In the genomic region with DNA sequence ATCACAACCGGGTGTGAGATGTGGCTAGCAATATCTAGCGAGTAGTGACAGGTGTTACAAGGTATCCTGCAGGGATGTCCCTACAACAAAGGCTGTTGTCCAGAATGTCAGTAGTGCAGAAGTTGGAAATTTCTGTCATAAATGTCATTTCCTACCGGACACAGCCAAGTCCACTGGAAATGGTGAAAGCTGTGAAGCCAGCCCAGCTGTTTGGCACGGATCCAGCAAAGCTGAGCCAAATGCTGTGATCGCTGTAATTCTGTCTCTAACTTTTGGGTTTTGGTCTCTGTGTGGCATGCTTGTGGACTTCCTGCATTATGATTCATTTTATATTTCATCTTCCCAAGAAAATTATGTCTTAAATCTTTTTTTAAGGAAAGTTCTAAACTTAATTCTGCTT, we compare ENCODE assay signal across 11 mouse cellular contexts. TPM values are rescaled to one million over a fixed set of nuclear protein-coding genes. Genes with fewer than 3 reads are reported as not detected.
DNase-seq lines count a peak whose midpoint lies in the region; ATAC-seq and TF ChIP-seq lines count a peak whose summit lies in the region.
"Had no signal": no experiment of that assay in that cellular context is flagged by ENCODE, and none has a peak within 500 bp of the region (broad histone marks: within the 10 kb centered on the region; RNA-seq: fewer than 3 reads in every experiment).

No protein-coding gene starts in this region.

- H3K27ac ChIP-seq in heart, embryonic 11.5 days (ENCODE audit: low read depth, low read length): no peak overlapping the region
- no peak overlapping the region for H3K27ac ChIP-seq in MEL (ENCODE audit: control insufficient read depth, low read depth, low read length)
- H3K27ac ChIP-seq: embryonic facial prominence, embryonic 13.5 days; heart, embryonic 15.5 days had no signal

- WGBS in heart, embryonic 11.5 days (ENCODE audit: insufficient replicate concordance): 69% methylated on average over 5 of the region's 5 CpGs

- TF ChIP-seq EP300 in MEL (IDR thresholded peaks at IDR 0.05; ENCODE audit: low read depth in 1 of 2, low read length in 2 of 2): no peak

- no peaks in the 10 kb centered on the region for H3K79me2 ChIP-seq in MEL (ENCODE audit: control insufficient read depth, insufficient read depth, low read length, poor library complexity)

- no peak overlapping the region for H3K4me2 ChIP-seq in heart, embryonic 11.5 days
- H3K4me2 ChIP-seq: embryonic facial prominence, embryonic 13.5 days; heart, embryonic 15.5 days had no signal

- no peak for ATAC-seq in heart, embryonic 11.5 days (replicated peaks; ENCODE audit: insufficient number of reproducible peaks, low FRiP score, low TSS enrichment)

- H3K36me3 ChIP-seq in heart, embryonic 11.5 days (ENCODE audit: control insufficient read depth, insufficient read depth, low read length): 0 out of 2 replicates have a peak, but pooled peaks cover 2% of the 10 kb centered on the region
- H3K36me3 ChIP-seq in MEL (ENCODE audit: control insufficient read depth in 1 of 2, insufficient read depth in 2 of 2, low read length in 2 of 2): no peaks in the 10 kb centered on the region
- H3K36me3 ChIP-seq: heart, embryonic 15.5 days had no signal

- H3K4me3 ChIP-seq in heart, embryonic 11.5 days (ENCODE audit: low read depth, low read length): no peak overlapping the region
- no peak overlapping the region for H3K4me3 ChIP-seq in MEL (ENCODE audit: control insufficient read depth in 1 of 2, insufficient read depth in 1 of 2, low read depth in 2 of 2, low read length in 2 of 2)
- H3K4me3 ChIP-seq: embryonic facial prominence, embryonic 13.5 days; heart, embryonic 15.5 days had no signal

- no peak for TF ChIP-seq POLR2A in MEL (IDR thresholded peaks at IDR 0.05; ENCODE audit: control insufficient read depth in 1 of 2, insufficient read depth in 1 of 2, low read depth in 1 of 2, low read length in 2 of 2, poor library complexity in 1 of 2)

- TF ChIP-seq CTCF in MEL (IDR thresholded peaks at IDR 0.05 in 2 of 3, conservative IDR thresholded peaks at IDR 0.05 in 1 of 3; ENCODE audit: control insufficient read depth in 1 of 3, insufficient read depth in 1 of 3, low read depth in 2 of 3, low read length in 3 of 3, poor library complexity in 1 of 3, severe bottlenecking in 1 of 3): no peak

- no peak for TF ChIP-seq RAD21 in MEL (IDR thresholded peaks at IDR 0.05; ENCODE audit: low read depth, low read length)

- peak; percentile 77 to 81 for DNase-seq in heart, adult 18-20 months
- DNase-seq in MEL (ENCODE audit: low read depth, low spot score): peak; percentile 4
- DNase-seq in gastrocnemius, postnatal 36 days: peak; percentile 71 to 81
- DNase-seq in kidney, postnatal 4 days: peak; percentile 87 to 89
- DNase-seq in cerebellum, adult 9-11 months: no peak
- DNase-seq in frontal cortex, postnatal 14 days (ENCODE audit: low spot score in 2 of 2): no peak
- DNase-seq in left cerebral cortex, postnatal 25 days (ENCODE audit: low spot score in 2 of 2): no peak
- DNase-seq: layer of hippocampus, postnatal 36 days had no signal

- intact Hi-C loops in gastrocnemius, postnatal 36 days (cut with DNase I): no loop called here
- intact Hi-C loops in left cerebral cortex, postnatal 25 days (cut with DNase I): no loop called here

- H3K9ac ChIP-seq in heart, embryonic 11.5 days (ENCODE audit: low read depth, low read length): no peak overlapping the region
- no peak overlapping the region for H3K9ac ChIP-seq in MEL (ENCODE audit: control insufficient read depth, low read depth, low read length, poor library complexity, severe bottlenecking)
- H3K9ac ChIP-seq: embryonic facial prominence, embryonic 13.5 days; heart, embryonic 15.5 days had no signal

- no peaks in the 10 kb centered on the region for H3K27me3 ChIP-seq in heart, embryonic 11.5 days (ENCODE audit: control insufficient read depth, insufficient read depth, low read length)
- no peaks in the 10 kb centered on the region for H3K27me3 ChIP-seq in MEL (ENCODE audit: control insufficient read depth in 1 of 2, insufficient read depth in 2 of 2, low read length in 2 of 2)
- H3K27me3 ChIP-seq: embryonic facial prominence, embryonic 13.5 days; heart, embryonic 15.5 days had no signal

- H3K4me1 ChIP-seq in heart, embryonic 11.5 days (ENCODE audit: control insufficient read depth, insufficient read depth, low read length): 0 out of 2 replicates have a peak, but pooled peaks cover 10% of the 10 kb centered on the region
- no peaks in the 10 kb centered on the region for H3K4me1 ChIP-seq in MEL (ENCODE audit: control insufficient read depth in 1 of 2, insufficient read depth in 2 of 2, low read length in 2 of 2)
- H3K4me1 ChIP-seq: embryonic facial prominence, embryonic 13.5 days had no signal

- no peaks in the 10 kb centered on the region for H3K9me3 ChIP-seq in heart, embryonic 11.5 days (replicated peaks; ENCODE audit: control insufficient read depth, low read length)
- no peaks in the 10 kb centered on the region for H3K9me3 ChIP-seq in MEL (replicated peaks; ENCODE audit: insufficient read depth, low read length)
- H3K9me3 ChIP-seq: embryonic facial prominence, embryonic 13.5 days; heart, embryonic 15.5 days had no signal

TF ChIP-seq in MEL, 35 proteins besides CTCF, POLR2A, EP300 and RAD21:
- no peak for TF ChIP-seq NELFE (IDR thresholded peaks at IDR 0.05; ENCODE audit: low read depth, low read length)
- no peak for TF ChIP-seq POLR2AphosphoS2 (IDR thresholded peaks at IDR 0.05; ENCODE audit: low read length)
- TF ChIP-seq GABPA (IDR thresholded peaks at IDR 0.05; ENCODE audit: low read depth, low read length): no peak
- no peak for TF ChIP-seq MAZ (IDR thresholded peaks at IDR 0.05; ENCODE audit: low read depth, low read length)
- no peak for TF ChIP-seq CHD2 (IDR thresholded peaks at IDR 0.05; ENCODE audit: low read length)
- no peak for TF ChIP-seq KAT2A (conservative IDR thresholded peaks at IDR 0.05; ENCODE audit: low read depth, low read length)
- no peak for TF ChIP-seq ZMIZ1 (IDR thresholded peaks at IDR 0.05; ENCODE audit: low read depth, low read length)
- TF ChIP-seq RCOR1 (IDR thresholded peaks at IDR 0.05; ENCODE audit: low read depth, low read length): no peak
- TF ChIP-seq MYB (IDR thresholded peaks at IDR 0.05; ENCODE audit: low read depth, low read length): no peak

RNA-seq across cellular contexts. Expression of a gene that starts 18.3 kb away (rescaled TPM):
- total RNA-seq in heart, adult 18-20 months (2021): 100 to 1,000 TPM; 110 to 111 TPM
- 96.8 and 98.6 TPM in 2 replicates for polyA plus RNA-seq in heart, embryonic 11.5 days (2014; fragmentation: Nextera tagmentation; extraction: Ambion mirVana)
- 239 and 264 TPM in 2 replicates for total RNA-seq in MEL (2012; rRNA removed)
- 100 to 1,000 TPM in 1 of 2 experiments, not detected in 1; 194 TPM for polyA plus RNA-seq in MEL (2012; ENCODE audit: insufficient read depth in 1 of 2, insufficient read length in 2 of 2, low read depth in 1 of 2, low replicate concordance in 2 of 2, missing spikeins in 1 of 2)
- 10 to 100 TPM; 55.3 to 57.3 TPM for total RNA-seq in gastrocnemius, postnatal 36 days (2021)
- 10 to 100 TPM; 82.3 to 88.1 TPM for total RNA-seq in left cerebral cortex, postnatal 25 days (2021)

Comparison
In these comparisons a context has a peak if more than half of its experiments do, and no peak if none do; other contexts are left out.
1. DNase-seq: peak in heart, adult 18-20 months (2 of 2), MEL (single experiment), gastrocnemius, postnatal 36 days (2 of 2) and kidney, postnatal 4 days (2 of 2); none in cerebellum, adult 9-11 months (single experiment), frontal cortex, postnatal 14 days (0 of 2) and left cerebral cortex, postnatal 25 days (0 of 2).